Mouse (Mus musculus): ENCODE results near the gene Mgrn1.

The Mgrn1 gene

GRCm38 (mm10) chr16:4906559-4906958, 20.5 kb downstream of the Mgrn1 start:
- DNase-seq (ENCODE audit: extremely low read depth, low read depth, low spot score), result no peak

GRCm38 (mm10) chr16:4907386-4907785, 21.3 kb downstream of the Mgrn1 start:
- no peak for DNase-seq (ENCODE audit: extremely low read depth, low read depth, low spot score)

- no peak for DNase-seq (ENCODE audit: extremely low read depth, low read depth, low spot score)
Measured at GRCm38 (mm10) chr16:4907972-4908371, 21.9 kb downstream of the Mgrn1 start.

- no peak for DNase-seq (ENCODE audit: extremely low read depth, low read depth, low spot score)
Measured at GRCm38 (mm10) chr16:4909745-4910144, 23.7 kb downstream of the Mgrn1 start.

- no peak for DNase-seq (ENCODE audit: extremely low read depth, low read depth, low spot score)
Measured at GRCm38 (mm10) chr16:4910758-4911157, 24.7 kb downstream of the Mgrn1 start.

GRCm38 (mm10) chr16:4912074-4912648, 26.1 kb downstream of the Mgrn1 start:
- no peak for DNase-seq (ENCODE audit: extremely low read depth, low read depth, low spot score)

GRCm38 (mm10) chr16:4912907-4913782, 27.1 kb downstream of the Mgrn1 start:
- no peak for DNase-seq (ENCODE audit: extremely low read depth, low read depth, low spot score)

- no peak for DNase-seq (ENCODE audit: extremely low read depth, low read depth, low spot score)
Measured at GRCm38 (mm10) chr16:4913783-4914735, 28.0 kb downstream of the Mgrn1 start.

- no peak for DNase-seq (ENCODE audit: extremely low read depth, low read depth, low spot score)
Measured at GRCm38 (mm10) chr16:4915931-4916330, 29.9 kb downstream of the Mgrn1 start.

GRCm38 (mm10) chr16:4916608-4917007, 30.6 kb downstream of the Mgrn1 start:
- no peak for DNase-seq (ENCODE audit: extremely low read depth, low read depth, low spot score)

GRCm38 (mm10) chr16:4920556-4920955, 34.5 kb downstream of the Mgrn1 start:
- DNase-seq (ENCODE audit: extremely low read depth, low read depth, low spot score), result no peak

GRCm38 (mm10) chr16:4922481-4922880, 36.4 kb downstream of the Mgrn1 start:
- DNase-seq (ENCODE audit: extremely low read depth, low read depth, low spot score), result no peak

- DNase-seq (ENCODE audit: extremely low read depth, low read depth, low spot score), result no peak
Measured at GRCm38 (mm10) chr16:4923996-4924395, 37.9 kb downstream of the Mgrn1 start.

GRCm38 (mm10) chr16:4927967-4928366, 41.9 kb downstream of the Mgrn1 start:
- no peak for DNase-seq (ENCODE audit: extremely low read depth, low read depth, low spot score)

- no peak for DNase-seq (ENCODE audit: extremely low read depth, low read depth, low spot score)
Measured at GRCm38 (mm10) chr16:4928474-4928873, 42.4 kb downstream of the Mgrn1 start.

- no peak for DNase-seq (ENCODE audit: extremely low read depth, low read depth, low spot score)
Measured at GRCm38 (mm10) chr16:4932429-4932828, 46.4 kb downstream of the Mgrn1 start.

GRCm38 (mm10) chr16:4935430-4935829, 49.4 kb downstream of the Mgrn1 start:
- no peak for DNase-seq (ENCODE audit: extremely low read depth, low read depth, low spot score)

GRCm38 (mm10) chr16:4935931-4936703, 50.1 kb downstream of the Mgrn1 start:
- no peak for DNase-seq (ENCODE audit: extremely low read depth, low read depth, low spot score)

- no peak for DNase-seq (ENCODE audit: extremely low read depth, low read depth, low spot score)
Measured at GRCm38 (mm10) chr16:4937351-4938190, 51.5 kb downstream of the Mgrn1 start.

GRCm38 (mm10) chr16:4938461-4938860, 52.4 kb downstream of the Mgrn1 start, which contains the start of gene Nudt16l1:
Gene Nudt16l1 (plus strand): TSS chr16:4938761.
- no peak for DNase-seq (ENCODE audit: extremely low read depth, low read depth, low spot score)
